Mouse (Mus musculus) ES-E14 (cell line): ENCODE measurements around the gene Nfe2.
A peak's percentile ranks its signal among the peaks of the same experiment; 100 is the strongest.

Experiments used
- CHD2 ChIP-seq: IDR thresholded peaks from 2 replicates; pipeline ENCODE4 v1.6.1; 2014; ENCODE audit warnings: mild to moderate bottlenecking, low read depth, low read length, inconsistent platforms
- HCFC1 ChIP-seq: IDR thresholded peaks from 2 replicates; pipeline ENCODE4 v1.6.1; 2012; ENCODE audit warnings: low read length, inconsistent platforms, borderline replicate concordance; ENCODE audit not compliant: insufficient read depth
- MAFK ChIP-seq: IDR thresholded peaks from 2 replicates; pipeline ENCODE4 v1.6.1; 2014; ENCODE audit warnings: mild to moderate bottlenecking, low read depth, low read length, inconsistent platforms; ENCODE audit not compliant: insufficient read depth
- ZC3H11A ChIP-seq: IDR thresholded peaks from 2 replicates; pipeline ENCODE4 v1.6.1; 2012; ENCODE audit warnings: low read depth, mild to moderate bottlenecking, inconsistent platforms, low read length, borderline replicate concordance
- ZNF384 ChIP-seq: IDR thresholded peaks from 2 replicates; pipeline ENCODE4 v1.6.1; 2012; ENCODE audit warnings: low read depth, low read length, inconsistent platforms

GRCm38 (mm10) chr15:103293375-103293774 is 35.2 kb upstream of the Nfe2 start:
- no peak for TF ChIP-seq MAFK
- TF ChIP-seq HCFC1: no peak
- TF ChIP-seq ZC3H11A: no peak
- no peak for TF ChIP-seq CHD2
- 0 out of 2 replicates have a peak, but pooled peaks have one; percentile 46 for TF ChIP-seq ZNF384
